ENCODE assay signal across 21 mouse cellular contexts in the genomic region with DNA sequence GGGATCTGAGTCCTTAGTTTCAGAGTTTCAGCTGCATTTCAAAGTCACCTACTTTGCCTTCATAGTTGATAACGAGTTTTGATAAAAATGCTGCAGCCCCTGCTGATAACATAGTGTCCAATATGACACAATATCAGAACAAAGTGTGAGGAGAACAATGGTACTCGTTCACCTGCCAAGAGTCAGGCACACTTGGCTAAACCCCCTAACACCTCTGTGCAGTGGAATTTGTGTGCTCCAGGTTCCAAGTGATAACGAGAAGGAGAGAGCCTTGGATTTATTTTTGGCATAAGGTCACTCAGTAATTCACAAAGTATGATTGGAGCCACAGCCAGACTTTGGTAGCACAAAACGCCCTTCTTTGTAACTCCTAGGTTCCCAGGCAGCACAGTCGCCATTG.
DNase-seq lines count a peak whose midpoint lies in the region; ATAC-seq and TF ChIP-seq lines count a peak whose summit lies in the region.
"Had no signal": no experiment of that assay in that cellular context is flagged by ENCODE, and none has a peak within 500 bp of the region (broad histone marks: within the 10 kb centered on the region; RNA-seq: fewer than 3 reads in every experiment).

No protein-coding gene starts in this region.

- no peak for ATAC-seq in heart, embryonic 11.5 days (replicated peaks; ENCODE audit: insufficient number of reproducible peaks, low FRiP score, low TSS enrichment)
- ATAC-seq in heart, embryonic 13.5 days (ENCODE audit: extremely low read depth, insufficient number of reproducible peaks, low FRiP score, low TSS enrichment), result no peak
- ATAC-seq in heart, postnatal 0 days (ENCODE audit: insufficient read depth, low read depth), result peak; percentile 79
- ATAC-seq: activated CD4-positive, CD25-positive, alpha-beta regulatory T cell, adult 4 months; forebrain, embryonic 14.5 days; intestine, postnatal 0 days had no signal

- peak; percentile 58 to 80 for DNase-seq in heart, adult 18-20 months
- peak; percentile 49 for DNase-seq in heart, postnatal 0 days (ENCODE audit: low spot score)
- peak; percentile 17 for DNase-seq in heart, postnatal 4 days
- DNase-seq in adrenal gland, adult 2 months, result no peak
- no peak for DNase-seq in cerebellum, adult 9-11 months
- no peak for DNase-seq in limb, embryonic 10.5 days (ENCODE audit: low spot score)
- DNase-seq: adrenal gland, postnatal 25 days; cerebellum, adult 18-20 months; cerebellum, postnatal 10 days; embryo, embryonic 11 days had no signal

- H3K27me3 ChIP-seq in heart, embryonic 11.5 days (ENCODE audit: control insufficient read depth, insufficient read depth, low read length), result no peaks in the 10 kb centered on the region
- H3K27me3 ChIP-seq in heart, embryonic 13.5 days (replicated peaks), result no peaks in the 10 kb centered on the region
- no peaks in the 10 kb centered on the region for H3K27me3 ChIP-seq in heart, postnatal 0 days (ENCODE audit: control insufficient read depth, insufficient read depth, low read length)
- H3K27me3 ChIP-seq in limb, embryonic 10.5 days (ENCODE audit: low read depth, poor library complexity, severe bottlenecking), result no peaks in the 10 kb centered on the region
- H3K27me3 ChIP-seq: embryonic facial prominence, embryonic 15.5 days; hindbrain, embryonic 15.5 days had no signal

- no peak overlapping the region for H3K4me3 ChIP-seq in heart, embryonic 11.5 days (ENCODE audit: low read depth, low read length)
- no peak overlapping the region for H3K4me3 ChIP-seq in heart, embryonic 13.5 days
- H3K4me3 ChIP-seq in heart, postnatal 0 days (ENCODE audit: low read depth, low read length), result no peak overlapping the region
- no peak overlapping the region for H3K4me3 ChIP-seq in limb, embryonic 10.5 days
- H3K4me3 ChIP-seq: embryonic facial prominence, embryonic 15.5 days; erythroblast, embryonic 14.5 days; forebrain, embryonic 10.5 days; hindbrain, embryonic 10.5 days; hindbrain, embryonic 15.5 days had no signal

- H3K4me1 ChIP-seq in heart, embryonic 11.5 days (ENCODE audit: control insufficient read depth, insufficient read depth, low read length), result no peaks in the 10 kb centered on the region; the same call in 1 of the 2 replicates
- peaks cover 16% of the 10 kb centered on the region for H3K4me1 ChIP-seq in heart, embryonic 13.5 days
- H3K4me1 ChIP-seq in heart, postnatal 0 days (ENCODE audit: control insufficient read depth, insufficient read depth), result peaks cover 14% of the 10 kb centered on the region
- H3K4me1 ChIP-seq in limb, embryonic 10.5 days, result no peaks in the 10 kb centered on the region
- H3K4me1 ChIP-seq: embryonic facial prominence, embryonic 15.5 days; forebrain, embryonic 10.5 days; hindbrain, embryonic 10.5 days; hindbrain, embryonic 15.5 days had no signal

- H3K9me3 ChIP-seq in heart, embryonic 11.5 days (replicated peaks; ENCODE audit: control insufficient read depth, low read length), result no peaks in the 10 kb centered on the region
- no peaks in the 10 kb centered on the region for H3K9me3 ChIP-seq in heart, embryonic 13.5 days
- no peaks in the 10 kb centered on the region for H3K9me3 ChIP-seq in heart, postnatal 0 days (replicated peaks; ENCODE audit: control insufficient read depth, low read length)
- H3K9me3 ChIP-seq in limb, embryonic 10.5 days (replicated peaks), result no peaks in the 10 kb centered on the region
- H3K9me3 ChIP-seq: embryonic facial prominence, embryonic 15.5 days; forebrain, embryonic 10.5 days; hindbrain, embryonic 10.5 days; hindbrain, embryonic 15.5 days had no signal

- H3K4me2 ChIP-seq in heart, embryonic 11.5 days, result no peak overlapping the region
- H3K4me2 ChIP-seq in heart, embryonic 13.5 days, result peak overlapping the region; percentile 38
- peak overlapping the region; percentile 48 for H3K4me2 ChIP-seq in heart, postnatal 0 days (ENCODE audit: low read depth, low read length)
- H3K4me2 ChIP-seq: embryonic facial prominence, embryonic 15.5 days; hindbrain, embryonic 15.5 days had no signal

- no peak; the same call in 1 of the 2 replicates for TF ChIP-seq EP300 in heart, postnatal 0 days (IDR thresholded peaks at IDR 0.05; ENCODE audit: low read depth)

- no peak overlapping the region for H3K9ac ChIP-seq in heart, embryonic 11.5 days (ENCODE audit: low read depth, low read length)
- H3K9ac ChIP-seq in heart, embryonic 13.5 days, result no peak overlapping the region
- H3K9ac ChIP-seq in heart, postnatal 0 days (replicated peaks; ENCODE audit: low read depth, low read length), result no peak overlapping the region
- H3K9ac ChIP-seq: embryonic facial prominence, embryonic 15.5 days; hindbrain, embryonic 15.5 days had no signal

- H3K27ac ChIP-seq in heart, embryonic 11.5 days (ENCODE audit: low read depth, low read length), result no peak overlapping the region
- H3K27ac ChIP-seq in heart, embryonic 13.5 days (replicated peaks), result peak overlapping the region; percentile 77
- H3K27ac ChIP-seq in heart, postnatal 0 days (ENCODE audit: low read depth), result peak overlapping the region; percentile 87
- no peak overlapping the region for H3K27ac ChIP-seq in limb, embryonic 10.5 days
- H3K27ac ChIP-seq: embryonic facial prominence, embryonic 15.5 days; forebrain, embryonic 10.5 days; hindbrain, embryonic 10.5 days; hindbrain, embryonic 15.5 days; kidney, postnatal 0 days had no signal

- H3K36me3 ChIP-seq in heart, embryonic 11.5 days (ENCODE audit: control insufficient read depth, insufficient read depth, low read length), result no peaks in the 10 kb centered on the region
- no peaks in the 10 kb centered on the region for H3K36me3 ChIP-seq in heart, embryonic 13.5 days
- no peaks in the 10 kb centered on the region for H3K36me3 ChIP-seq in heart, postnatal 0 days (replicated peaks; ENCODE audit: control insufficient read depth, insufficient read depth, low read length)
- H3K36me3 ChIP-seq in limb, embryonic 10.5 days, result no peaks in the 10 kb centered on the region
- H3K36me3 ChIP-seq: embryonic facial prominence, embryonic 15.5 days; forebrain, embryonic 10.5 days; hindbrain, embryonic 10.5 days; hindbrain, embryonic 15.5 days had no signal

- TF ChIP-seq CTCF in heart, postnatal 0 days (IDR thresholded peaks at IDR 0.05; ENCODE audit: low read depth), result no peak

- 37% methylated on average over 5 of the region's 5 CpGs for WGBS in heart, embryonic 11.5 days (ENCODE audit: insufficient replicate concordance)
- WGBS in heart, embryonic 13.5 days, result 32% methylated on average over 5 of the region's 5 CpGs
- WGBS in heart, postnatal 0 days, result 14% methylated on average over 5 of the region's 5 CpGs
- 80% methylated on average over 5 of the region's 5 CpGs for WGBS in limb, embryonic 10.5 days

Comparison
In these comparisons a context has a peak if more than half of its experiments do, and no peak if none do; other contexts are left out.
1. H3K27ac ChIP-seq: peak in heart, embryonic 13.5 days (single experiment) and heart, postnatal 0 days (single experiment); none in heart, embryonic 11.5 days (single experiment) and limb, embryonic 10.5 days (single experiment).
2. DNase-seq: peak in heart, adult 18-20 months (2 of 2), heart, postnatal 0 days (single experiment) and heart, postnatal 4 days (single experiment); none in adrenal gland, adult 2 months (single experiment), cerebellum, adult 9-11 months (single experiment) and limb, embryonic 10.5 days (single experiment).